Mouse (Mus musculus) embryonic fibroblast, embryonic 13.5 days (primary cell): Measurements from ENCODE around the gene 1700113H08Rik.

ENCODE experiments used
- CTCF ChIP-seq: IDR thresholded peaks from 2 replicates; pipeline ENCODE4 v1.5.1; 2011; ENCODE audit warnings: mild to moderate bottlenecking, control low read depth, low read length, moderate library complexity, borderline replicate concordance; ENCODE audit not compliant: insufficient read depth
- POLR2A ChIP-seq: IDR thresholded peaks from 2 replicates; pipeline ENCODE4 v1.6.1; 2011; ENCODE audit warnings: low read depth, mild to moderate bottlenecking, control low read depth, low read length, moderate library complexity

GRCm38 (mm10) chr10:87041265-87041664 is 16.6 kb upstream of the 1700113H08Rik start:
- TF ChIP-seq CTCF (no peak), POLR2A (no peak)
